Mouse (Mus musculus) stomach, embryonic 16.5 days (tissue): ENCODE measurements around the gene Gm3286. TPM values are rescaled to one million over a fixed set of nuclear protein-coding genes. Genes with fewer than 3 reads are reported as not detected.
"Not testable (repeated sequence)": the region's sequence is repeated elsewhere in the genome, so short reads cannot be mapped to it uniquely, and the experiment has no call there.

Experiments used
- ATAC-seq: fragments of 200-750 bp; cut with Nextera tagmentation; 2 replicates; pipeline ENCODE4 v1.8.0; 2017; ENCODE audit warnings: moderate number of reproducible peaks, moderate TSS enrichment; ENCODE audit not compliant: insufficient read depth, low FRiP score
- H3K27ac ChIP-seq: fragments of 300-500 bp; sonication (generic); 2 replicates; pipeline ENCODE4 v1.5.1; 2014; ENCODE audit warnings: low read length
- H3K27me3 ChIP-seq: fragments of 300-500 bp; sonication (generic); 2 replicates; pipeline ENCODE4 v1.6.1; 2014; ENCODE audit warnings: low read length, control low read depth, mixed read lengths; ENCODE audit not compliant: control insufficient read depth, insufficient read depth
- H3K36me3 ChIP-seq: fragments of 300-500 bp; sonication (generic); 2 replicates; pipeline ENCODE4 v1.6.1; 2014; ENCODE audit warnings: low read length; ENCODE audit not compliant: control insufficient read depth, insufficient read depth
- H3K4me1 ChIP-seq: fragments of 300-500 bp; sonication (generic); 2 replicates; pipeline ENCODE4 v1.6.1; 2014; ENCODE audit warnings: low read length, control low read depth, mixed read lengths; ENCODE audit not compliant: control insufficient read depth, insufficient read depth
- H3K4me2 ChIP-seq: fragments of 300-500 bp; sonication (generic); 2 replicates; pipeline ENCODE4 v1.6.1; 2014; ENCODE audit warnings: low read depth, low read length, mixed read lengths
- H3K4me3 ChIP-seq: fragments of 300-500 bp; sonication (generic); replicated peaks from 2 replicates; pipeline ENCODE4 v1.5.1; 2014; ENCODE audit warnings: mild to moderate bottlenecking, low read length
- H3K9ac ChIP-seq: fragments of 300-500 bp; sonication (generic); 2 replicates; pipeline ENCODE4 v1.6.1; 2014; ENCODE audit warnings: low read length
- H3K9me3 ChIP-seq: fragments of 300-500 bp; sonication (generic); replicated peaks from 2 replicates; pipeline ENCODE4 v1.6.1; 2016; ENCODE audit warnings: low read length, control low read depth; ENCODE audit not compliant: control insufficient read depth
- polyA plus RNA-seq: library from polyadenylated mRNA; unstranded; fragments of >200 nt; fragmentation: Nextera tagmentation; extraction: Ambion mirVana; gene quantifications from 2 replicates; pipeline ENCODE4 v1.2.1, GENCODE M21; 2015

Gene Gm3286
- polyA plus RNA-seq = not detected in 2 replicates

- not testable (repeated sequence) for H3K4me3 ChIP-seq, H3K9me3 ChIP-seq, ATAC-seq, H3K4me1 ChIP-seq, H3K9ac ChIP-seq, H3K27ac ChIP-seq, H3K36me3 ChIP-seq, H3K4me2 ChIP-seq, H3K27me3 ChIP-seq
Observed at GRCm38 (mm10) chr5:95510458-95510857, at the start of gene Gm3286. Gene Gm3286, plus strand, starts transcription at chr5:95510758.

Other genes with a start within 250 kb of the Gm3286 start
- gene Gm10424, start 238.0 kb upstream of the Gm3286 start, polyA plus RNA-seq = not detected in 2 replicates
- not detected in 2 replicates for gene Gm3259, start 204.8 kb upstream of the Gm3286 start, polyA plus RNA-seq
- gene D5Ertd577e, start 54.0 kb upstream of the Gm3286 start, polyA plus RNA-seq = not detected in 2 replicates
- gene Gm7971, start 84.1 kb downstream of the Gm3286 start, polyA plus RNA-seq = not detected in 2 replicates
- gene Gm7978, start 225.4 kb downstream of the Gm3286 start, polyA plus RNA-seq = not detected in 2 replicates
- gene Gm7982, start 231.3 kb downstream of the Gm3286 start, polyA plus RNA-seq = not detected in 2 replicates